Mouse (Mus musculus) spleen, postnatal 14 days (tissue): ENCODE measurements around the gene Csgalnact2.

ENCODE experiments used
- DNase-seq, 2 experiments: peaks; one replicate each; pipeline ENCODE4 v3.0.0; 2021 to 2022; ENCODE audit warnings: low spot score in 2 of 2

Csgalnact2 gene

DNA sequence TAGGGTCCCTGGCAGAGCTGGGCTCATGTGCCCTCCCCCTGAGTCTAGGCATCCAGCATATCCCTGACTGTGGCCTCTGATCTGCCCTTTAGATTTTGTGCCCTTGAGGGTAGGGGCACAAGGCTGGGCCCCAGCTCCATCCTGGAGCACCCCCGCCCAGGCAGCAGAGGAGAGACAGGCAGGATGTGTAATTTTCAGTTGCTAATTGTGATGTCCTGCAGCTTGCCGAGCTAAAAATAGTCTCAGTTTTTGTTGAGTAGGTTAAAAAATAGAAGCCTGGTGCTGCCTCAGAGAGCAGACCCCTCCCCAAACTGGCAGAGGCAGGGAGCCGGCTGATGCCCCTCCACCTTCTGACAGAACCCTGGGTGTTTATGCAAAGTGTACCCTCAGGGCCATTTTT, 64.8 kb downstream of the Csgalnact2 start:
- DNase-seq = no peak

DNA sequence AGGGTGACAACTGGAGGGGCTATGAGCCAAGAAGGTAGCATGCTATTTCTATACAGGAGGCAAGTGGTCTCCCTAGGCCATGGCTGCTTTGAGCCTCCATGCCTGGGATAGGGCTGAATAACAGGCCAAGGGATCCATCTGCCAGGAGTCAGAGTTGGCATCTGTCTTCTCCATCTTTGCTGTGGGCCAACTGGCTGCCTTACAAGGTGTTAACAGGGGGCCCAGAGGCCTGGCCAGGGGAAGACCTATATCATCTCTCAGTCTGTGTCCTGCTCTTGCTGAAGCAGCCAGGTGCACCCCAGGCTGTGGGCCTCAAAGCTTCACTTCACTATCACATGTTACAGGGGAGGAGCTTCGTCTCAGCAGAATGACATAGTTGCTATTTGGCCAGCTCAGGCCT, 66.8 kb downstream of the Csgalnact2 start:
- no peak for DNase-seq

DNA sequence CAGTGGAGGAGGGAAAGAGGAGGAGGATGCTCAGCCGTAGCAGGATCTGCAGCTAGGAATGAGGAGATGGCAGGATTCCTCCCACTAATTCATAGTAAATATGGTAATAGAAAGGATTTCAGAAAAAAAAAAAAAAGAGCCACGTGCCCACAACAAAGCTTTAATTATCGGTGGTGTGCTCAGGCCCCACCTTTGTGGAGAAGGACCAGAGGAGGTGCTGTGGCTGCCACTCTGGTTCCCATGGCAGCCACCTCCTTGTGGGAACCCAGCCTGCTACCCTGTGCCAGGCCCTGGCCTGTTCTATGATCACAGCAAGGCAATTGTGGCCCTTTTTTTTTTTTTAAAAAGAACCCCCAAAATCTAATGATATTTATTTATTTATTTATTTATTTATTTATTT, 67.5 kb downstream of the Csgalnact2 start:
- no peak for DNase-seq

DNA sequence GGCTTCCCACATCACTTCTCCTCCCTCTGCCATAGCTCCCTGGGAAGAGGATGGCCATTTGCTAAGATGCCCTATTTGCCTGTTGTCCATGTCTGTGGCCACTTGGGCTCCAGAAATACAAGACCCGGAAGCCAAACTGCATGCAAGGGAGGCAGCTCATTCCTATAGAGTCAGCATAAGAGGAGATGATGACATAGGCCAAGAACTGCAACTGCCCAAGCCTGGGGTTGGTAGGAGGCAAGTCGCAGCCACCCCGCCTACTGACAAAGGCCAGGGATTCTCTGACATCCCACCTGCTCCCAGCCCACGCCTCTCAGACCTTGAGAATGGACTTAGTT, 68.0 kb downstream of the Csgalnact2 start:
- no peak for DNase-seq

DNA sequence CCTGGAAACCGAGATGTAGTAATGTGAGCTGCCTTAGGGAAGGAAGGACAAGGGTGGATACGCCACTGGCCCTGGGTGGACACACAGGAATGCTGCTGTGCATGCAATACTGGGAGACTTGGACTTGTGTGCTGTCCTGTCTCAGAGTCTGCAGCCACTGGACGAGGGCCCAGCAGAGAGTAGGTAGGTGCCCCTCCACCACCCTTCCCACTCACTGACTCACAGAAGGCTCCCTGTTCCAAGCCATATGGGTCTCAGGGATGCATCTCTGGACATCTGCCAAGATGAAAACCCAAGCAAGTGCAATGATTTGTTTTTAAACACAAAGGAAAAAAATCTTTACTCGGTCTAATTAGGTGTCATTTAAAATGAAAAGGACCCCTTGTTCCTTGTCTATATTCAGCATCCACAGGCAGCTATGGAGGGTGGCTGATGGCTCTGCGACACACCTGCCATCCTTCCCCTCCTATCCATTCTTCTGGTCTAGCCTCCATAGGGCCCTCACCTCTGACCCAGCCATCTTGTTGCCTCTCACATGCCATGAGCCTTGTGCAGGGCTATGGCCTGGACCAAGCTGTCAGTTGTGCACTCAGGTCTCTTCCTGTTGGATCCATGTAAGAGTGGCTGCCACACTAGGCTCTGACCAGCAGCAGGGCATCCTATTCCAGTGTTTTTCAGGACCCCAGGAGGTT, 68.5 kb downstream of the Csgalnact2 start:
- no peak for DNase-seq

DNA sequence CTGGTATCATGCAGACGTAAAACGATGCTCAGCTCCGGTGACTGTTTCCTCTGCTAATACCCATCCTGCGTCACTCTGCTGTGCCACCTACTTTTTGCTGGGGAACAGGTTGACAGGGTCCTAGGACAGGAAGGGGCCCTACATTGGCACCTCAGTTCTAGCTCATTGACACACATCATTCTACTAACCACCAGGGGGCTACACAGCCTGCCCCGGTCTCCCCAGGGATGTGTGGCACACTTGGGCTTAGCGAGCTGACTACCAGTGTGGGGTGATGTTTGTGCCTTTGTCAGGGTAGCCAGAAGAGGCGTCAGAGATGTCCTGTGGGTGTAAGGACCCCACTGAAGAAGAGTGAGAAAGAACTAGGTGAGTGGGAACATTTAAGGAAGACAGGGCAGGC, 71.2 kb downstream of the Csgalnact2 start:
- DNase-seq = no peak

DNA sequence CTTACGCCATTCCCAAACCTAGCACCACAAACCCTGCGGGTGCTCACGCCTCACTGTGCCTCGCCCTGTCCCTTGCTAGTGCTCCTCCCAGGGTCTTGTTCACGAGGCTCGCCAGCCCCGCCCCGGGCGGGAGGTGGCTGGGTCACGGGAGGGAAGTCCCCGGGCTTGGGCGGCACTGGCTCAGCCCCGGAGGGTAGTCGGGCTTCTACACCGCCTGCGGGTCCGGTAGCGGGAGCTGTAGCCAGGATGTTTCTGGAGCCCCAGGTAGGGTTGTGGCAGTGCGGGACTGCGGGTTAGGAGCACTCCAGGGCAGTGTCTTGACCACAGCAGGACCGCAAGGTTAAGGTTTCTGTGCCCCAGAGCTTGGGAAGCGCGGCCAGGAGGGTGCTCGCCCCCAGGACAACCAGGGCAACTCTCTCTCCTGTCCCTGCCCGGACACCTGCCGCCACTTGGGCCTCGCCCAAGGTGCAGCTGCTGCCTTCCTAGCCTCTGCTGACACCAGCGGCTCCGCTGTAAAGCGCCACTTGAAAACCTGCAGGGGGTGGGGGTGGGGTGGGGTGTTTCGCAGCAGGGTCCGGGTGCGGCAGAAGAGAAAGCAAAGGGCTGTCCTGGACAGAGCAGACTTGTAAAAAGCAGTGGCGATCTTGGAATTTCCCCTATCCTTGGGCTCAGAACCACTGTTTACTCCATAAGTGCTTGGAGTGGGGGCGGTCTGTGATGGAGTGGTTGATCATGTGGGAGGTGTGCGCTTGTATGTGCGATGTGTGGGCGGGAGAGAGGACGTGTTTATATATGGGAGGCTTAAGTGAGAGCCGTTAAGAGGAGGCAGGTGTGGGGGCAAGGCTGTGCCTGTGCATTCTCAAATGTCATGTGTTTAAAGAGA, 72.5 kb downstream of the Csgalnact2 start:
- peak in 1 of 2 experiments; percentile 11 for DNase-seq

DNA sequence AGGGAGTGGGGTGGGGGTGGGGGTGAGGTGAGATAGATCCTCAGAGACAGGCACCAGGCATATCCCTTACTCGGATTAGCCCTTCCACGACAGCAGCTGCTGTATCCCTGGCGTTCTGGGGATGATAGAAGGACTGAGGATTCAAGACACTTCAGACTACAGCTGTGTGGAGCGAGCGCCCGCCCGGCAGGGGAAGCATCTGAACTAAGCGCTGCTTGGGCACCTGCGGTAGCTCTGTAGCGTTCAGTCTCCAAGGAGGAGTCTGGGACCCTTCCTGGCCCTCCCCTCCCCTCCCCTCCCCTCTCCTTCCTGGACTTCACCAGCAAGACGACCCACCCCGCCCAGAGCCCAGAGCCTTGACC, 73.1 kb downstream of the Csgalnact2 start:
- no peak for DNase-seq

DNA sequence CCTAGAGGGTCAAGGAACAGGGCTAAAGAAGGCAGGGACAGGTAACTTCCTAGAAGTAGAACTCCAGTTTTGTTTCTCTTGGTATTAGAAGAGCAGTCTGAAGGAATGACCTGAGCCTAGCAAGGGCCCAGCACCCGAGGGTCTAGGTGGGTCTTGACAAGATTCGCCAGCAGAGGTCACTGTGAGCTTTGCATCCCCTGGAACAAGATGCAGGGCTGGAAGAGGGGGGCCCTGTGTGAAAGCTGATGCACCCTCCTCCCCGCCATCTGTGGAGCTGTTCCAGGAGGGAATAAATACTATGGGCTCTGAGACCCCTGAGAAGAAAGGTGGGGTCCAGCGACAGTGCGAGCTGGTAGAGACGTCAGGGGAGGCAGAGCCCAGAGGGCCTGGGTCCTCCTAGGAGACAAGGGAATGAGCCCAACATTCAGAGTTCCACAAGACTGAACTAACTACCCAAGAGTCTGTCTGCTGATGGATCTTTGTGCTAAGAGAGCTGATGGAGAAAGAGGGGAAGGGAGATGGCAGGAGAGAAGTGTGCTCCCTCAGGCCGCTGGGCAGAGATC, 73.9 kb downstream of the Csgalnact2 start:
- peak in 1 of 2 experiments; percentile 27 for DNase-seq

DNA sequence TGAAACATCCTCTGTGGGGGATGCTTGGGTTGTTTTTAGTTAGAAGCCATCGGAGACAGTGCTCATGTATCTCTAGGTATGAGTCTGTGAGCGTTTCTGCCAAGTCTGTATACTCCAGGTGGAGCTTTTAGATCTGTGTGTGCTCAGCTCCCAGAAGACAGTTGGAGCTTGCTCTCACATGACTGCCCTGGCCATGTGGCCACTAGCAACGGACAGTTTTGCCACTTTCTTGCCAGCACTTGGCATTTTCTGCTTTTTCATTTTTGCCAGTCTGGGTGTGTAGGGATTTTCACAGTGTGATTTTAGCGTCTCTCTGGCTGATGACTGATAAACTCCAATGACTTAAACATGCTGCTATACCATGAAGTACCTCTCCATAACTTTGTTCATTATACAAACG, 75.7 kb downstream of the Csgalnact2 start:
- no peak for DNase-seq

DNA sequence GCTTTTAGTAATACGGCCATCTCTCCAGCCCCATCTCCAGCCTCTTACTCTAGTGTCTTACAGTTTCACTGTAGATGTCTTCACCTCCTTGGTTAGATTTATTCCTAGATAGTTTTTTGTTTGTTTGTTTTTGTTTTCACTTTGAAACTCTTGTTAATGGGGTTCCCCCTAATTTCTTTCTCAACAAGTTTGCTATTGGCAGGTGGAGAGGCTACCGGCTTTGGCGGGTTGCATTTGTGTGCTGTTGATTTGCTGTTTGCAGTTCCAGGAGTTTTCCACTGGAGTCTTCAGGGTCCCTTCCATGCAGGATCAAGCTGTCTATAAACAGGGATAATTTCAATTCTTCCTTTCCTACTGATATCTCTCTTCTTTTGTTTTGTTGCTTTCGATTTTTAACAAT, 77.7 kb downstream of the Csgalnact2 start:
- DNase-seq = no peak
